Mouse (Mus musculus) heart, embryonic 15.5 days (tissue): ENCODE data around the gene Inf2. TPM values are rescaled to one million over a fixed set of nuclear protein-coding genes. Genes with fewer than 3 reads are reported as not detected.

Source experiments
- ATAC-seq: fragments of 200-750 bp; cut with Nextera tagmentation; replicated peaks from 2 replicates; pipeline ENCODE4 v1.8.0; 2017; ENCODE audit warnings: low read depth, moderate TSS enrichment; ENCODE audit not compliant: insufficient number of reproducible peaks, insufficient read depth, low FRiP score
- H3K27ac ChIP-seq: fragments of 300-500 bp; sonication (generic); 2 replicates; pipeline ENCODE4 v1.5.1; 2015; ENCODE audit warnings: mild to moderate bottlenecking, inconsistent platforms
- H3K27me3 ChIP-seq: fragments of 300-500 bp; sonication (generic); 2 replicates; pipeline ENCODE4 v1.6.1; 2015; ENCODE audit warnings: inconsistent platforms
- H3K36me3 ChIP-seq: fragments of 300-500 bp; sonication (generic); 2 replicates; pipeline ENCODE4 v1.6.1; 2015; ENCODE audit warnings: mild to moderate bottlenecking, inconsistent platforms
- H3K4me1 ChIP-seq: fragments of 300-500 bp; sonication (generic); replicated peaks from 2 replicates; pipeline ENCODE4 v1.6.1; 2015; ENCODE audit warnings: inconsistent platforms
- H3K4me2 ChIP-seq: fragments of 300-500 bp; sonication (generic); 2 replicates; pipeline ENCODE4 v1.6.1; 2015; ENCODE audit warnings: inconsistent platforms, mild to moderate bottlenecking, moderate library complexity
- H3K4me3 ChIP-seq: fragments of 300-500 bp; sonication (generic); 2 replicates; pipeline ENCODE4 v1.5.1; 2015; ENCODE audit warnings: mild to moderate bottlenecking, inconsistent platforms
- H3K9ac ChIP-seq: fragments of 300-500 bp; sonication (generic); 2 replicates; pipeline ENCODE4 v1.6.1; 2015; ENCODE audit warnings: mild to moderate bottlenecking, inconsistent platforms
- H3K9me3 ChIP-seq: fragments of 300-500 bp; sonication (generic); replicated peaks from 2 replicates; pipeline ENCODE4 v1.6.1; 2016; ENCODE audit warnings: inconsistent platforms
- WGBS: fragments of 180-500 bp; shearing (Covaris S2); methylation state at CpG from one replicate; pipeline ENCODE4 v1.1.7; 2015; ENCODE audit warnings: mixed read lengths; 5-methylcytosine and 5-hydroxymethylcytosine counted together
- polyA plus RNA-seq: library from polyadenylated mRNA; unstranded; fragments of >200 nt; fragmentation: Nextera tagmentation; extraction: Ambion mirVana; gene quantifications from 2 replicates; pipeline ENCODE4 v1.2.1, GENCODE M21; 2015

The Inf2 gene
- polyA plus RNA-seq, 1 experiment from 2014 or later, result 3.1 TPM

GRCm38 (mm10) chr12:112551861-112552375, 36.7 kb upstream of the Inf2 start:
- Histone ChIP-seq H3K9me3 (no peaks in the 10 kb centered on the region), H3K9ac (no peak overlapping the region), H3K4me3 (no peak overlapping the region), H3K36me3 (no peaks in the 10 kb centered on the region), H3K27me3 (peaks cover 2% of the 10 kb centered on the region; the same call in 1 of the 2 replicates), H3K4me2 (no peak overlapping the region), H3K27ac (no peak overlapping the region), H3K4me1 (peaks cover 8% of the 10 kb centered on the region)
- 10% methylated on average over 13 of the region's 13 CpGs for WGBS
- ATAC-seq, result no peak; the same call in 1 of the 2 replicates

- Histone ChIP-seq H3K9me3 (no peaks in the 10 kb centered on the region), H3K27me3 (peaks cover 2% of the 10 kb centered on the region; the same call in 1 of the 2 replicates), H3K9ac (no peak overlapping the region), H3K4me1 (peaks cover 8% of the 10 kb centered on the region), H3K27ac (no peak overlapping the region), H3K36me3 (no peaks in the 10 kb centered on the region), H3K4me2 (no peak overlapping the region), H3K4me3 (no peak overlapping the region)
- no peak for ATAC-seq
- 61% methylated on average over 5 of the region's 5 CpGs for WGBS
Measured at GRCm38 (mm10) chr12:112552520-112552919, 36.1 kb upstream of the Inf2 start.

GRCm38 (mm10) chr12:112554900-112555299, 33.7 kb upstream of the Inf2 start:
- ATAC-seq, result no peak
- Histone ChIP-seq H3K27ac (no peak overlapping the region), H3K9ac (no peak overlapping the region), H3K4me1 (peaks cover 14% of the 10 kb centered on the region), H3K27me3 (peaks cover 2% of the 10 kb centered on the region; the same call in 1 of the 2 replicates), H3K36me3 (no peaks in the 10 kb centered on the region), H3K4me2 (no peak overlapping the region), H3K4me3 (no peak overlapping the region), H3K9me3 (no peaks in the 10 kb centered on the region)
- WGBS, result 44% methylated on average over 12 of the region's 12 CpGs

GRCm38 (mm10) chr12:112556531-112557060, 32.0 kb upstream of the Inf2 start:
- H3K9ac ChIP-seq, result no peak overlapping the region
- WGBS, result 65% methylated on average over 9 of the region's 9 CpGs
- no peak overlapping the region for H3K4me3 ChIP-seq
- H3K9me3 ChIP-seq, result no peaks in the 10 kb centered on the region
- ATAC-seq, result no peak
- no peak overlapping the region for H3K4me2 ChIP-seq
- no peak overlapping the region for H3K27ac ChIP-seq
- H3K36me3 ChIP-seq, result no peaks in the 10 kb centered on the region
- H3K4me1 ChIP-seq, result peaks cover 19% of the 10 kb centered on the region
- peaks cover 2% of the 10 kb centered on the region; the same call in 1 of the 2 replicates for H3K27me3 ChIP-seq

GRCm38 (mm10) chr12:112557219-112557618, 31.4 kb upstream of the Inf2 start:
- Histone ChIP-seq H3K27me3 (peaks cover 2% of the 10 kb centered on the region; the same call in 1 of the 2 replicates), H3K36me3 (no peaks in the 10 kb centered on the region), H3K9me3 (no peaks in the 10 kb centered on the region), H3K4me3 (no peak overlapping the region), H3K9ac (no peak overlapping the region), H3K27ac (no peak overlapping the region), H3K4me1 (peaks cover 14% of the 10 kb centered on the region), H3K4me2 (no peak overlapping the region)
- ATAC-seq, result no peak
- 89% methylated on average over 5 of the region's 5 CpGs for WGBS

GRCm38 (mm10) chr12:112559231-112559630, 29.4 kb upstream of the Inf2 start:
- H3K27ac ChIP-seq, result no peak overlapping the region
- H3K9me3 ChIP-seq, result no peaks in the 10 kb centered on the region
- H3K4me1 ChIP-seq, result peaks cover 11% of the 10 kb centered on the region
- peaks cover 2% of the 10 kb centered on the region; the same call in 1 of the 2 replicates for H3K27me3 ChIP-seq
- no peak overlapping the region for H3K4me2 ChIP-seq
- no peak overlapping the region for H3K9ac ChIP-seq
- no peak overlapping the region for H3K4me3 ChIP-seq
- WGBS, result 49% methylated on average over 3 of the region's 3 CpGs
- no peaks in the 10 kb centered on the region for H3K36me3 ChIP-seq
- ATAC-seq, result no peak

- H3K27me3 ChIP-seq, result peaks cover 2% of the 10 kb centered on the region; the same call in 1 of the 2 replicates
- peaks cover 11% of the 10 kb centered on the region for H3K4me1 ChIP-seq
- no peak overlapping the region for H3K4me3 ChIP-seq
- no peak for ATAC-seq
- no peak overlapping the region for H3K27ac ChIP-seq
- H3K9me3 ChIP-seq, result no peaks in the 10 kb centered on the region
- H3K9ac ChIP-seq, result no peak overlapping the region
- 75% methylated on average over 6 of the region's 6 CpGs for WGBS
- H3K36me3 ChIP-seq, result no peaks in the 10 kb centered on the region
- H3K4me2 ChIP-seq, result no peak overlapping the region
Measured at GRCm38 (mm10) chr12:112559671-112560070, 28.9 kb upstream of the Inf2 start.

- Histone ChIP-seq H3K27ac (no peak overlapping the region), H3K9ac (no peak overlapping the region), H3K4me2 (no peak overlapping the region), H3K4me3 (no peak overlapping the region), H3K9me3 (no peaks in the 10 kb centered on the region), H3K4me1 (peaks cover 11% of the 10 kb centered on the region), H3K27me3 (peaks cover 2% of the 10 kb centered on the region; the same call in 1 of the 2 replicates), H3K36me3 (no peaks in the 10 kb centered on the region)
- 39% methylated on average over 5 of the region's 5 CpGs for WGBS
- ATAC-seq, result peak; percentile 31; the same call in 1 of the 2 replicates
Measured at GRCm38 (mm10) chr12:112560176-112560797, 28.3 kb upstream of the Inf2 start.

GRCm38 (mm10) chr12:112561163-112561562, 27.4 kb upstream of the Inf2 start:
- H3K27me3 ChIP-seq, result peaks cover under 1% of the 10 kb centered on the region; the same call in 1 of the 2 replicates
- H3K4me2 ChIP-seq, result no peak overlapping the region
- H3K9ac ChIP-seq, result no peak overlapping the region
- H3K9me3 ChIP-seq, result no peaks in the 10 kb centered on the region
- WGBS, result 77% methylated on average over 3 of the region's 3 CpGs
- no peaks in the 10 kb centered on the region for H3K36me3 ChIP-seq
- no peak overlapping the region for H3K4me3 ChIP-seq
- H3K4me1 ChIP-seq, result peaks cover 11% of the 10 kb centered on the region
- H3K27ac ChIP-seq, result no peak overlapping the region
- ATAC-seq, result no peak

GRCm38 (mm10) chr12:112562462-112562861, 26.1 kb upstream of the Inf2 start:
- H3K9ac ChIP-seq, result no peak overlapping the region
- H3K27ac ChIP-seq, result no peak overlapping the region
- H3K36me3 ChIP-seq, result no peaks in the 10 kb centered on the region
- ATAC-seq, result no peak
- H3K9me3 ChIP-seq, result no peaks in the 10 kb centered on the region
- H3K4me2 ChIP-seq, result no peak overlapping the region
- 72% methylated on average over 5 of the region's 5 CpGs for WGBS
- H3K4me1 ChIP-seq, result peaks cover 11% of the 10 kb centered on the region
- no peaks in the 10 kb centered on the region for H3K27me3 ChIP-seq
- H3K4me3 ChIP-seq, result no peak overlapping the region

- H3K36me3 ChIP-seq, result no peaks in the 10 kb centered on the region
- no peak overlapping the region for H3K4me3 ChIP-seq
- no peaks in the 10 kb centered on the region for H3K27me3 ChIP-seq
- no peak overlapping the region for H3K9ac ChIP-seq
- H3K4me1 ChIP-seq, result peaks cover 11% of the 10 kb centered on the region
- no peak for ATAC-seq
- H3K4me2 ChIP-seq, result no peak overlapping the region
- no peak overlapping the region for H3K27ac ChIP-seq
- H3K9me3 ChIP-seq, result no peaks in the 10 kb centered on the region
- 78% methylated on average over 6 of the region's 6 CpGs for WGBS
Measured at GRCm38 (mm10) chr12:112563011-112563410, 25.6 kb upstream of the Inf2 start.

GRCm38 (mm10) chr12:112570160-112570559, 18.4 kb upstream of the Inf2 start:
- no peaks in the 10 kb centered on the region for H3K4me1 ChIP-seq
- no peak overlapping the region for H3K9ac ChIP-seq
- H3K4me3 ChIP-seq, result no peak overlapping the region
- ATAC-seq, result no peak
- H3K27me3 ChIP-seq, result no peaks in the 10 kb centered on the region
- H3K36me3 ChIP-seq, result no peaks in the 10 kb centered on the region
- 62% methylated on average over 8 of the region's 8 CpGs for WGBS
- no peaks in the 10 kb centered on the region for H3K9me3 ChIP-seq
- no peak overlapping the region for H3K4me2 ChIP-seq
- H3K27ac ChIP-seq, result no peak overlapping the region
